Mouse (Mus musculus): ENCODE results near the gene Ctf2.

The Ctf2 gene

GRCm38 (mm10) chr7:127689626-127690280 lies 42.2 kb downstream of the Ctf2 start:
- in situ Hi-C loops (cut with MboI, MseI): loop anchor here (10.0 kb wide), 1 partner anchor 695 kb away; no protein-coding TSS in a partner anchor

- in situ Hi-C loops (cut with MboI, MseI): no loop called here
Measured at GRCm38 (mm10) chr7:127688935-127689334, 43.0 kb downstream of the Ctf2 start.

- in situ Hi-C loops (cut with MboI, MseI): no loop called here
Measured at GRCm38 (mm10) chr7:127686740-127687449, 45.1 kb downstream of the Ctf2 start.

- in situ Hi-C loops (cut with MboI, MseI): no loop called here
Measured at GRCm38 (mm10) chr7:127685304-127686018, 46.5 kb downstream of the Ctf2 start.

- in situ Hi-C loops (cut with MboI, MseI): no loop called here
Measured at GRCm38 (mm10) chr7:127681888-127682553, 49.9 kb downstream of the Ctf2 start.

- in situ Hi-C loops (cut with MboI, MseI): no loop called here
Measured at GRCm38 (mm10) chr7:127680541-127680940, 51.4 kb downstream of the Ctf2 start.

- in situ Hi-C loops (cut with MboI, MseI): no loop called here
Measured at GRCm38 (mm10) chr7:127678811-127679210, 53.2 kb downstream of the Ctf2 start.

GRCm38 (mm10) chr7:127677609-127678008 lies 54.4 kb downstream of the Ctf2 start:
- in situ Hi-C loops (cut with MboI, MseI): no loop called here

GRCm38 (mm10) chr7:127677077-127677476 lies 54.9 kb downstream of the Ctf2 start:
- in situ Hi-C loops (cut with MboI, MseI): no loop called here

- in situ Hi-C loops (cut with MboI, MseI): no loop called here
Measured at GRCm38 (mm10) chr7:127675391-127675811, 56.6 kb downstream of the Ctf2 start.

GRCm38 (mm10) chr7:127674977-127675376 lies 57.0 kb downstream of the Ctf2 start:
- in situ Hi-C loops (cut with MboI, MseI): no loop called here

GRCm38 (mm10) chr7:127672776-127673175 lies 59.2 kb downstream of the Ctf2 start:
- in situ Hi-C loops (cut with MboI, MseI): no loop called here

GRCm38 (mm10) chr7:127671880-127672774 lies 59.8 kb downstream of the Ctf2 start:
- in situ Hi-C loops (cut with MboI, MseI): no loop called here

Measured in T-helper 2 cell (primary cell).